Mouse (Mus musculus) fibroblast of lung, adult 2 months (primary cell): ENCODE measurements around the gene Zfp362.

ENCODE experiments used
- DNase-seq: peaks from one replicate; pipeline ENCODE4 v3.0.0-alpha.2; 2011; ENCODE audit warnings: low read depth

The Zfp362 gene

GRCm38 (mm10) chr4:128801675-128802465 lies 4.0 kb downstream of the Zfp362 start:
- DNase-seq, result no peak

DNA sequence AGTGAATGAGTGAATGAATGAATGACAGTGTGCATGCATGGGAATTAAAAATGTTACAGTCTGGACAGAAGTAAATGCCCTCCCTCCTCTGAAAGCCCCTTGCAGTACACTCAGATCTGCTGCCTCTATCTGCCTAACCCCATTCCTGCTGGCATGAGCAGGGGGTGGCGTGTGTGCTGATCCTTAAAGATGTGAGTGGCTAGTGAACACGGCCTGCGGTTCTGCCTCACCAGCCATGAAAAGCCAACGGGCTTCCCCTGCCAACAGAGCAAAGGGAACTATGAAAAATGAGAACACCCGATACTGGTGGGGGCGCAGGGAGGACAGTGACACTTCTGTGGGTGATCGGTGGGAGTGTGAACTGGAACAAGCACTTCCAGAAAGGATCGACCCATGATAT lies 9.1 kb downstream of the Zfp362 start:
- DNase-seq, result no peak

GRCm38 (mm10) chr4:128795596-128795995 lies 10.2 kb downstream of the Zfp362 start:
- no peak for DNase-seq

DNA sequence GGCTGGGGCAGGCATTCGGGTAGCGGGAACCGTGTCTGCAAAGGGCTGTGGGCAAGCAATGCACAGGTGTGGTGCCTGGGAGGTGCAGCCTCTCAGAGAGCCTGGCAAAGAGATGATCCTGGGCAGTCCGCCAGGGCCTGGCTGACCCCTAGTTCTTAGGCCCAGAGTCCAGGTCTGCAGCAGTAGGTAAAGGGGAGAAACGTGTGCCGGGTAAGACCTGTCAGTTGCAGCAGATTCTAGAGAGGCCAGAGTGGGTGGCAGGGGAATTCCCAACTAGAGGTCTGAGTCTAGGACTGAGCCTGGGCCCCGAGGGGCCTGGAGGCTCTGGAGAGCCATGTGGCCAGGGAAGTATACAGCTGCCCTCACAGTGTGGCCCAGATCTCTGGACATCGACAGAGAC lies 11.6 kb downstream of the Zfp362 start:
- DNase-seq, result no peak

- peak; percentile 42 for DNase-seq
Measured at GRCm38 (mm10) chr4:128793710-128794109, 12.1 kb downstream of the Zfp362 start.

GRCm38 (mm10) chr4:128789646-128790045 lies 16.2 kb downstream of the Zfp362 start:
- DNase-seq, result no peak

DNA sequence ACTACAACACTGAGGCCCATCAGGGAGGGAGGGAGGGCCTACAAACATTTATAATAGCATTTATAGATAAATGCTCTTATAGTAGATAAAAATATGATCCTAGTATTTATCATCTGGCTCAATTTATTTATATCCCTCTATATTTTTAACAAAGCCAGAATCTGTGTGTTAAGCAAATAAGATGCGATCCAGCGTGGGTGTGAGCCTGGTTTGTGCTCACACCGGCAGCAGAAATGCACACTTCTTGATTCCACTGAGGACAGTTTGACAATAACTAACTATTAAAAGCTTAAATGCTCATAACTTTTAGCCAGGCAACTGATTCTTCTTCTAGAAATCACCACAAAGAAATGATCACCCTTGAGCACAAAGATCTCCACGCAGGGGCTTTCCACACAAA lies 17.7 kb downstream of the Zfp362 start:
- no peak for DNase-seq

GRCm38 (mm10) chr4:128787023-128787939 lies 18.6 kb downstream of the Zfp362 start:
- DNase-seq, result no peak

- no peak for DNase-seq
Measured at GRCm38 (mm10) chr4:128785921-128786654, 19.8 kb downstream of the Zfp362 start.

GRCm38 (mm10) chr4:128784950-128785631 lies 20.8 kb downstream of the Zfp362 start:
- DNase-seq, result no peak

DNA sequence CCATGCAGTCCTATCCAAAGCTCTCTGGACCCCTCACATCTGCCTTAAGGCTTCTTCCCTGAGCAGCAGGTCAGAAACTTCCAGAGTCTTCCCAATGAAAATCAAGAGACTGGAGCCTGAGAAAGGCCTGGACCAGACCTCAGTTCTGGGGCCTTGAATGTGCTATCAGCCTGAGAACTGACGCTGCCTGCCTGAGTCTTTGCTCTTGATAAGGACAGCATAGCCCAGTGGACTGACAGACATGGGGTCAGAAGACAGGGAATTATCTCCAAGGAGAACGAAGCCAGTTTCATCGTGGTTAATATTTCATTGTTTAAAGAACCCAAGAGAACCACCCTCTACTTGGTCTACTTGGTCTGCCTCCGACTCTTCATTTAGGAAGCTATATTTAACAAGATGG lies 23.2 kb downstream of the Zfp362 start:
- no peak for DNase-seq

DNA sequence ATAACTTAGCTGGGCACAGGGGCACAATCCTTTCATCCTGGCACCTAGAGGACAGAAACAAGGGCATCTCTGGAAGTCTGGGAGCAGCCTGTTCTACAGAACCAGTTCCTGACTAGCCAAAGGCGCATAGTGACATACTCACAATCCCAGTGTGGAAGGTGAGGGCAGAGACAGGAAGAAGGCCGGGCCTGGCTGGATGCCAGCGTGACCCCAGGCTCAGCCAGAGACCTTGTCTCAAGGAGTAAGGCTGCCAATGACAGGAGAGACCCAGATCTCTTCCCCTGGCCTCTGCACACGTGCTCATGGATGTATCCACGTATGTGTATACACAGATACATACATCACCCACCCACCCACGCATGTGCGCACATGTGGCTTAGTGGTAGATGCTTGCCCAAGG lies 23.8 kb downstream of the Zfp362 start:
- no peak for DNase-seq

GRCm38 (mm10) chr4:128777593-128777992 lies 28.3 kb downstream of the Zfp362 start:
- no peak for DNase-seq

DNA sequence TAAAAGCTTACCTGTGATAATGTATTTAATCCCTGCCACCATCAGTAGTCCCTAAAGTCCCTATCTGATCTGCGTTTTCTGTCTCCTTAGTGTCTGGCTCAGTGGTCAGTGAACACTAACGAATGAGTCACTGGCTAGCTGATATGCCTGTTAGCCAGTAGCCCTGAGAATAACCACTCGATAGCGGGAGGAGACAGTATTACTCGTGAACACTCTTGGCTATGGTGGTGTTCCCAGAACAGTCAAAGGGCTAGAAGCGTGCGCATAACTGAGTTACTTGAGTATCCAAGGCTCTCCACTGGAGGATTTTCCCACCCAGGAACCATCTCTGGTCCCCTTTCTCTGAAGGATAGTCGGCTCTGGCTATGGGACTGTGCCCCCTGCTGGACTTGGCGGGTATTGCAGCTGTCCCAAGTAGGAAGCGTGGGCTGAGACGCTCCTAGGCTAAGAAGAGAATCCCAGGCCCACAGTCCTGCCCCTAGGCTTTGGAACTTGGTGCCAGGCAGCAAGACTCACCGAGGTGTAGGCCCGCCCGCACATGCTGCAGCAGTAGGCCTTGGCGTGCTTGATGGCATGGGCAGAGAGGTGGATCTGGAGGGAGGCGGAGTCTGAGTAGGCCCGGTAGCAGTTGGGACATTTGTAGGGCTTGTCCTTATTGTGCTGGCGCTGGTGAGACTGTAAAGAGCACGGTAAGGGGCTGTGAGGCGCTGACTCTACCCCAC lies 29.1 kb downstream of the Zfp362 start:
- DNase-seq, result peak; percentile 41

GRCm38 (mm10) chr4:128774467-128774866 lies 31.4 kb downstream of the Zfp362 start:
- DNase-seq, result no peak

GRCm38 (mm10) chr4:128773820-128774219 lies 32.0 kb downstream of the Zfp362 start:
- DNase-seq, result no peak

- DNase-seq, result no peak
Measured at GRCm38 (mm10) chr4:128770698-128771097, 35.1 kb downstream of the Zfp362 start.

DNA sequence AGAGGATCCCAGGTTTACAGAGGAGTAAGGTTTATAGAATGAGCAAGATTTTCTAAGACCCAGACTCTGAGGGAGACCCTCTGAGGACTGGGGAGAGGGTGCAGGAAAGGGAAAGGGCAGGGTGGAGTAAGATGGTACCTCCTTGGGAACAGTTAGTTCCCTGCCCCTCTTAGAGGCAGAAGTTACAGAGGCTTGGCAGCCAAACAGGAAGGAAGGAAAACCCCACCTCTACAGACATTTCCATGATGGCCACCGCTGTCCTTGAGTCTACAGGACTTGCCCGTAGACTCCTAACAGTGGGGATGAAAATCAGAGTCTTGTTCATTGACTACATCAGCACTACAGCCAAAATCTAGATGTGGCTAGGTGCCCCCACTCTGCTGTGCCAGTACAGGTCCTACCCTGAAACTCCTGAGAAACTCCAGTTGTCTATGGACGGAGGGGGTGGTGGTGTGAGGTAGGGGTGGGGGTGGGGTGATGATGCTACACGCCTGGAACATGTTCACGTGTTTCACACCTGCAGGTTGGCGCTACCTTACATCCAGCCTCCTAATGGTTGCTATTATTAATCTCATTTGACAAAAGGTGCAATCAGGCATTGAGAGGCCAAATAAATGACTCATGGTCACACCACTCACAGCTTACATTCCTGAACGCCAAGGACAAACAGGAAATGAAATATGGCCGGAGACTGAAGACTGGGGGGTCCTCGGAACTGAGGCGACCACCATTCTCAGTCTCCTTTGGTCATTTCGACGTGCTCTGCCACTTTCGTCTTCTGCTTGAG lies 36.1 kb downstream of the Zfp362 start:
- DNase-seq, result no peak

GRCm38 (mm10) chr4:128768120-128768519 lies 37.7 kb downstream of the Zfp362 start:
- DNase-seq, result no peak

DNA sequence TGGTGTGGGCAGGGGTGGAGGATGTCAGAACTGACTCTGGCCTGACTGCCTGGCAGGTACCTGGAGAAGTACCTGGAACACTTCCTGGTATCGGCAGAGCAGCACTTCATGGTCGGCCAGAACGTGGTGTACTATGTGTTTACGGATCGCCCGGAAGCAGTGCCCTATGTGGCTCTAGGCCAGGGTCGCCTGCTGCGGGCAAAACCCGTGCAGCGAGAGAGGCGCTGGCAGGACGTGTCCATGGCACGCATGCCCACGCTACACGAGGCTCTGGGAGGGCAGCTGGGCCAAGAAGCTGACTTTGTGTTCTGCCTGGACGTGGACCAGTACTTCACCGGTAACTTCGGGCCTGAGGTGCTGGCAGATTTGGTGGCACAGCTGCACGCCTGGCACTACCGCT lies 38.9 kb downstream of the Zfp362 start:
- DNase-seq, result no peak
